Mouse (Mus musculus): ENCODE results near the gene Psmg3. TPM values are rescaled to one million over a fixed set of nuclear protein-coding genes. Genes with fewer than 3 reads are reported as not detected.

Gene Psmg3
- 10 to 100 TPM; 14.6 to 18.5 TPM for total RNA-seq (2021)
- long read RNA-seq, experiment 1, transcript Psmg3-201 (3 exons, 883 nt) = major isoform, 9 of 11 reads
- long read RNA-seq, experiment 1, partial matches to known transcripts = 1 of 11 reads
- long read RNA-seq, experiment 1, other reads (novel, unspliced or antisense) = 0 of 11 reads
- long read RNA-seq, experiment 2, transcript Psmg3-201 (3 exons, 883 nt) = major isoform, 8 of 10 reads
- long read RNA-seq, experiment 2, partial matches to known transcripts = 0 of 10 reads
- long read RNA-seq, experiment 2, other reads (novel, unspliced or antisense) = 0 of 10 reads

GRCm38 (mm10) chr5:139826357-139827055, at the start of gene Psmg3, which contains the start of gene Gm26938:
Gene Psmg3, minus strand, starts transcription at chr5:139826885.
Gene Gm26938, minus strand, starts transcription at chr5:139826407.
- peak; percentile 73 to 85 for DNase-seq (ENCODE audit: low spot score in 2 of 2)

- no peak for DNase-seq (ENCODE audit: low spot score in 2 of 2)
Measured at GRCm38 (mm10) chr5:139871526-139871925, 44.8 kb upstream of the Psmg3 start.

GRCm38 (mm10) chr5:139870886-139871285, 44.2 kb upstream of the Psmg3 start:
- DNase-seq (ENCODE audit: low spot score in 2 of 2) = no peak

GRCm38 (mm10) chr5:139862759-139863158, 36.1 kb upstream of the Psmg3 start:
- DNase-seq (ENCODE audit: low spot score in 2 of 2) = peak in 1 of 2 experiments; percentile 62

GRCm38 (mm10) chr5:139860328-139861104, 33.8 kb upstream of the Psmg3 start:
- no peak for DNase-seq (ENCODE audit: low spot score in 2 of 2)

- DNase-seq (ENCODE audit: low spot score in 2 of 2) = peak in 1 of 2 experiments; percentile 20
Measured at GRCm38 (mm10) chr5:139849626-139850320, 23.1 kb upstream of the Psmg3 start.

GRCm38 (mm10) chr5:139839142-139839541, 12.5 kb upstream of the Psmg3 start:
- DNase-seq (ENCODE audit: low spot score in 2 of 2) = no peak

- DNase-seq (ENCODE audit: low spot score in 2 of 2) = peak in 1 of 2 experiments; percentile 63
Measured at GRCm38 (mm10) chr5:139838476-139838892, 11.8 kb upstream of the Psmg3 start.

GRCm38 (mm10) chr5:139835706-139836105, 9.0 kb upstream of the Psmg3 start:
- no peak for DNase-seq (ENCODE audit: low spot score in 2 of 2)

GRCm38 (mm10) chr5:139832125-139832524, 5.4 kb upstream of the Psmg3 start:
- no peak for DNase-seq (ENCODE audit: low spot score in 2 of 2)

- no peak for DNase-seq (ENCODE audit: low spot score in 2 of 2)
Measured at GRCm38 (mm10) chr5:139830734-139831133, 4.0 kb upstream of the Psmg3 start.

- DNase-seq (ENCODE audit: low spot score in 2 of 2) = no peak
Measured at GRCm38 (mm10) chr5:139829384-139829783, 2.7 kb upstream of the Psmg3 start.

- no peak for DNase-seq (ENCODE audit: low spot score in 2 of 2)
Measured at GRCm38 (mm10) chr5:139827593-139827992, 908 bp upstream of the Psmg3 start.

GRCm38 (mm10) chr5:139825947-139826346, 738 bp downstream of the Psmg3 start:
- no peak for DNase-seq (ENCODE audit: low spot score in 2 of 2)

GRCm38 (mm10) chr5:139824531-139824930, 2.2 kb downstream of the Psmg3 start:
- no peak for DNase-seq (ENCODE audit: low spot score in 2 of 2)

GRCm38 (mm10) chr5:139821466-139822459, 4.9 kb downstream of the Psmg3 start:
- no peak for DNase-seq (ENCODE audit: low spot score in 2 of 2)

- DNase-seq (ENCODE audit: low spot score in 2 of 2) = no peak
Measured at GRCm38 (mm10) chr5:139819538-139820181, 7.0 kb downstream of the Psmg3 start, which contains the start of gene Tmem184a. Gene Tmem184a, minus strand, starts transcription at chr5:139819917.

GRCm38 (mm10) chr5:139818801-139819200, 7.9 kb downstream of the Psmg3 start:
- no peak for DNase-seq (ENCODE audit: low spot score in 2 of 2)

GRCm38 (mm10) chr5:139818056-139818455, 8.6 kb downstream of the Psmg3 start:
- no peak for DNase-seq (ENCODE audit: low spot score in 2 of 2)

All from gastrocnemius, postnatal 4 days (tissue).